In the genomic region with DNA sequence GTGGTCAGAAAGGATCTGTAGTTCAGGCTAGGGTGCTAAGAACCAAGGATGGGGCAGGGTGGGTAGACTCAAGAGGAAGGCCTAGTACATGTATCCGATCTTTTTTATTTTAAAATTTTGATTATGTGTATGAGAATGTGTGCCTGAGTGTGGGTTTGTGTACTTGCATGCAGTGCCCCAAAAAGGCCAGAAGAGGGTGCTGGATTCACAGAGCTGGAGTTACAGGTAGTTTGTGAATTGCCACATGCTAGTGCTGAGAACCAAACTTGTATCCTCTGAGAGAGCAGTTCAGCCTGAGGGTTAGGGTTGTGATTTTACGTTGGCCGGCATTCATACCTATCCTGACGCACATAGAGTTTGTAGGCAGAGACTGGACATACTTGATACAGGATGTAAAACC, we compare ENCODE assay signal across 11 mouse cellular contexts. TPM values are rescaled to one million over a fixed set of nuclear protein-coding genes. Genes with fewer than 3 reads are reported as not detected.
DNase-seq lines count a peak whose midpoint lies in the region; ATAC-seq and TF ChIP-seq lines count a peak whose summit lies in the region.
"Had no signal": no experiment of that assay in that cellular context is flagged by ENCODE, and none has a peak within 500 bp of the region (broad histone marks: within the 10 kb centered on the region; RNA-seq: fewer than 3 reads in every experiment).

No protein-coding gene starts in this region.

- TF ChIP-seq EP300 in stomach, postnatal 0 days (optimal IDR thresholded peaks at IDR 0.05) = no peak

- H3K36me3 ChIP-seq in stomach, postnatal 0 days (ENCODE audit: control insufficient read depth, insufficient read depth, low read length) = no peaks in the 10 kb centered on the region
- H3K36me3 ChIP-seq: lung, embryonic 15.5 days had no signal

- no peak for ATAC-seq in stomach, postnatal 0 days (ENCODE audit: low FRiP score, low TSS enrichment)

- TF ChIP-seq CTCF in left cerebral cortex, adult 2 months (IDR thresholded peaks at IDR 0.05) = peak; percentile 51
- TF ChIP-seq CTCF in stomach, postnatal 0 days (IDR thresholded peaks at IDR 0.05; ENCODE audit: low read depth) = peak; percentile 71

- H3K27ac ChIP-seq in left cerebral cortex, adult 2 months = no peak overlapping the region
- H3K27ac ChIP-seq in stomach, postnatal 0 days (replicated peaks) = no peak overlapping the region
- H3K27ac ChIP-seq: lung, embryonic 15.5 days had no signal

- no peaks in the 10 kb centered on the region; the same call in 1 of the 2 replicates for H3K4me1 ChIP-seq in stomach, postnatal 0 days (replicated peaks; ENCODE audit: control insufficient read depth, insufficient read depth)

- intact Hi-C loops in left cerebral cortex, adult 2 months (cut with DNase I) = loop anchor here (10.0 kb wide), 1 partner anchor 246 kb away; a partner anchor contains a TSS

- H3K9me3 ChIP-seq in stomach, postnatal 0 days (ENCODE audit: control insufficient read depth, low read length) = no peaks in the 10 kb centered on the region
- H3K9me3 ChIP-seq: lung, embryonic 15.5 days had no signal

- H3K9ac ChIP-seq in stomach, postnatal 0 days (ENCODE audit: low read length) = no peak overlapping the region
- H3K9ac ChIP-seq: lung, embryonic 15.5 days had no signal

- DNase-seq in left cerebral cortex, adult 2 months (ENCODE audit: extremely low spot score in 1 of 2, low spot score in 2 of 2) = no peak
- DNase-seq in left cerebral cortex, adult 11 months (ENCODE audit: low spot score) = no peak
- DNase-seq in thymus, postnatal 25 days = peak; percentile 6
- DNase-seq in thymus, postnatal 36 days = no peak
- DNase-seq in R1 (ENCODE audit: low read depth, low spot score) = peak; percentile 77
- DNase-seq in stomach, postnatal 0 days (ENCODE audit: low spot score) = peak; percentile 46
- DNase-seq in adrenal gland, adult 8-10 months = no peak
- DNase-seq: spleen, adult 18-20 months had no signal

- no peaks in the 10 kb centered on the region for H3K27me3 ChIP-seq in stomach, postnatal 0 days (ENCODE audit: control insufficient read depth, insufficient read depth, low read length)
- H3K27me3 ChIP-seq: lung, embryonic 15.5 days had no signal

- H3K4me3 ChIP-seq in left cerebral cortex, adult 2 months = no peak overlapping the region
- H3K4me3 ChIP-seq in stomach, postnatal 0 days (ENCODE audit: low read depth, low read length) = no peak overlapping the region
- H3K4me3 ChIP-seq: erythroblast, embryonic 14.5 days; lung, embryonic 15.5 days had no signal

- WGBS in stomach, postnatal 0 days = 97% methylated on average over 4 of the region's 4 CpGs

- no peak overlapping the region for H3K4me2 ChIP-seq in stomach, postnatal 0 days (replicated peaks; ENCODE audit: low read depth)
- H3K4me2 ChIP-seq: lung, embryonic 15.5 days had no signal

RNA-seq across cellular contexts. Expression of a gene that starts 9.7 kb away (rescaled TPM):
- total RNA-seq in left cerebral cortex, adult 2 months (2021) = 10 to 100 TPM; 13.8 to 14.1 TPM
- 18.2 and 20.3 TPM in 2 replicates for polyA plus RNA-seq in stomach, postnatal 0 days (2015; fragmentation: Nextera tagmentation; extraction: Ambion mirVana)
- total RNA-seq in adrenal gland, adult 8-10 months (2022) = 1 to 10 TPM; 4.8 to 8.3 (median 6.0) TPM

RNA-seq across cellular contexts. Expression of a gene that starts 40.8 kb away (rescaled TPM):
- not detected for total RNA-seq in left cerebral cortex, adult 2 months (2021)
- 20.2 and 22.0 TPM in 2 replicates for polyA plus RNA-seq in stomach, postnatal 0 days (2015; fragmentation: Nextera tagmentation; extraction: Ambion mirVana)
- total RNA-seq in adrenal gland, adult 8-10 months (2022) = 1 to 10 TPM in 3 of 4 experiments, under 1 TPM in 1; 0.64 to 2.6 (median 1.9) TPM
- total RNA-seq: monocyte, adult 5-6 weeks had no signal
- polyA plus RNA-seq: erythroblast, embryonic 14.5 days had no signal

Comparison
In these comparisons a context has a peak if more than half of its experiments do, and no peak if none do; other contexts are left out.
1. DNase-seq: peak in thymus, postnatal 25 days (single experiment), R1 (single experiment) and stomach, postnatal 0 days (single experiment); none in left cerebral cortex, adult 2 months (0 of 2), left cerebral cortex, adult 11 months (single experiment), thymus, postnatal 36 days (0 of 2) and adrenal gland, adult 8-10 months (single experiment).